ENCODE assay signal across 11 mouse cellular contexts in genomic region chr4:119453533-119453932, GRCm38 (mm10). TPM values are rescaled to one million over a fixed set of nuclear protein-coding genes. Genes with fewer than 3 reads are reported as not detected.
DNase-seq lines count a peak whose midpoint lies in the region; ATAC-seq and TF ChIP-seq lines count a peak whose summit lies in the region.
"Had no signal": no experiment of that assay in that cellular context is flagged by ENCODE, and none has a peak within 500 bp of the region (broad histone marks: within the 10 kb centered on the region; RNA-seq: fewer than 3 reads in every experiment).

No protein-coding gene starts in this region.

- H3K4me2 ChIP-seq in lung, embryonic 14.5 days = no peak overlapping the region
- H3K4me2 ChIP-seq in embryonic facial prominence, embryonic 11.5 days (ENCODE audit: low read depth, low read length) = no peak overlapping the region
- no peak overlapping the region for H3K4me2 ChIP-seq in hindbrain, embryonic 16.5 days (ENCODE audit: low read length)
- no peak overlapping the region for H3K4me2 ChIP-seq in neural tube, embryonic 15.5 days
- H3K4me2 ChIP-seq: embryonic facial prominence, embryonic 13.5 days; liver, embryonic 15.5 days had no signal

- no peaks in the 10 kb centered on the region for H3K36me3 ChIP-seq in lung, embryonic 14.5 days (ENCODE audit: insufficient read depth)
- no peaks in the 10 kb centered on the region for H3K36me3 ChIP-seq in embryonic facial prominence, embryonic 11.5 days (replicated peaks; ENCODE audit: control insufficient read depth, insufficient read depth, low read depth, low read length)
- H3K36me3 ChIP-seq in hindbrain, embryonic 16.5 days (ENCODE audit: control insufficient read depth, insufficient read depth, low read length) = no peaks in the 10 kb centered on the region
- H3K36me3 ChIP-seq in neural tube, embryonic 15.5 days = no peaks in the 10 kb centered on the region
- H3K36me3 ChIP-seq: embryonic facial prominence, embryonic 13.5 days; liver, embryonic 15.5 days had no signal

- no peak overlapping the region for H3K9ac ChIP-seq in lung, embryonic 14.5 days
- no peak overlapping the region for H3K9ac ChIP-seq in embryonic facial prominence, embryonic 11.5 days (replicated peaks; ENCODE audit: low read length)
- peak overlapping the region; percentile 31; the same call in 1 of the 2 replicates for H3K9ac ChIP-seq in hindbrain, embryonic 16.5 days (ENCODE audit: low read depth, low read length)
- H3K9ac ChIP-seq in neural tube, embryonic 15.5 days (replicated peaks) = no peak overlapping the region
- H3K9ac ChIP-seq: embryonic facial prominence, embryonic 13.5 days; liver, embryonic 15.5 days had no signal

- DNase-seq in lung, embryonic 14.5 days = peak; percentile 58
- DNase-seq in lung, postnatal 36 days = no peak
- DNase-seq in embryonic facial prominence, embryonic 11.5 days (ENCODE audit: low spot score) = no peak
- DNase-seq in left cerebral cortex, postnatal 25 days (ENCODE audit: low spot score in 2 of 2) = no peak
- no peak for DNase-seq in cerebellum, adult 9-11 months
- no peak for DNase-seq in kidney, adult 8-10 months
- DNase-seq: thymus, adult 18-20 months had no signal

- peak; percentile 81 for ATAC-seq in lung, embryonic 14.5 days (ENCODE audit: insufficient read depth)
- 0 out of 2 replicates have a peak, but pooled peaks have one; percentile 48 for ATAC-seq in embryonic facial prominence, embryonic 11.5 days (replicated peaks; ENCODE audit: insufficient number of reproducible peaks, low FRiP score, low TSS enrichment, low read depth)
- peak; percentile 70 for ATAC-seq in hindbrain, embryonic 16.5 days
- peak; percentile 71 for ATAC-seq in neural tube, embryonic 15.5 days (ENCODE audit: low FRiP score)

- no peak overlapping the region for H3K27ac ChIP-seq in lung, embryonic 14.5 days (ENCODE audit: low read depth)
- no peak overlapping the region for H3K27ac ChIP-seq in embryonic facial prominence, embryonic 11.5 days (replicated peaks; ENCODE audit: low read depth, low read length)
- no peak overlapping the region for H3K27ac ChIP-seq in hindbrain, embryonic 16.5 days (ENCODE audit: low read depth, low read length)
- H3K27ac ChIP-seq in neural tube, embryonic 15.5 days (replicated peaks) = 0 out of 2 replicates have a peak overlapping the region, but pooled peaks have one; percentile 23
- H3K27ac ChIP-seq: embryonic facial prominence, embryonic 13.5 days; liver, embryonic 15.5 days had no signal

- no peaks in the 10 kb centered on the region for H3K27me3 ChIP-seq in lung, embryonic 14.5 days (ENCODE audit: insufficient read depth, low read length)
- H3K27me3 ChIP-seq in embryonic facial prominence, embryonic 11.5 days (ENCODE audit: control insufficient read depth, insufficient read depth, low read length) = no peaks in the 10 kb centered on the region
- H3K27me3 ChIP-seq in hindbrain, embryonic 16.5 days (replicated peaks; ENCODE audit: control insufficient read depth, insufficient read depth, low read length) = no peaks in the 10 kb centered on the region
- H3K27me3 ChIP-seq in neural tube, embryonic 15.5 days (replicated peaks) = no peaks in the 10 kb centered on the region
- H3K27me3 ChIP-seq: embryonic facial prominence, embryonic 13.5 days; liver, embryonic 15.5 days had no signal

- H3K4me3 ChIP-seq in lung, embryonic 14.5 days (ENCODE audit: low read depth, low read length) = no peak overlapping the region
- no peak overlapping the region for H3K4me3 ChIP-seq in embryonic facial prominence, embryonic 11.5 days (ENCODE audit: low read depth, low read length)
- no peak overlapping the region for H3K4me3 ChIP-seq in hindbrain, embryonic 16.5 days (ENCODE audit: low read length)
- no peak overlapping the region for H3K4me3 ChIP-seq in neural tube, embryonic 15.5 days (replicated peaks)
- H3K4me3 ChIP-seq: embryonic facial prominence, embryonic 13.5 days; liver, embryonic 15.5 days had no signal

- intact Hi-C loops in left cerebral cortex, postnatal 25 days (cut with DNase I) = no loop called here

- no peak for TF ChIP-seq CTCF in lung, embryonic 14.5 days (IDR thresholded peaks at IDR 0.05; ENCODE audit: low read depth)

- H3K9me3 ChIP-seq in lung, embryonic 14.5 days (ENCODE audit: low read depth, low read length) = no peaks in the 10 kb centered on the region
- no peaks in the 10 kb centered on the region for H3K9me3 ChIP-seq in embryonic facial prominence, embryonic 11.5 days (replicated peaks; ENCODE audit: control insufficient read depth, low read length)
- no peaks in the 10 kb centered on the region for H3K9me3 ChIP-seq in hindbrain, embryonic 16.5 days (ENCODE audit: control insufficient read depth, low read length)
- no peaks in the 10 kb centered on the region for H3K9me3 ChIP-seq in neural tube, embryonic 15.5 days (replicated peaks)
- H3K9me3 ChIP-seq: embryonic facial prominence, embryonic 13.5 days; liver, embryonic 15.5 days had no signal

- H3K4me1 ChIP-seq in lung, embryonic 14.5 days (ENCODE audit: insufficient read depth) = 0 out of 2 replicates have a peak, but pooled peaks cover 3% of the 10 kb centered on the region
- H3K4me1 ChIP-seq in embryonic facial prominence, embryonic 11.5 days (ENCODE audit: control insufficient read depth, insufficient read depth, low read length) = no peaks in the 10 kb centered on the region
- peaks cover 6% of the 10 kb centered on the region for H3K4me1 ChIP-seq in hindbrain, embryonic 16.5 days (ENCODE audit: control insufficient read depth, insufficient read depth, low read depth, low read length)
- peaks cover 8% of the 10 kb centered on the region for H3K4me1 ChIP-seq in neural tube, embryonic 15.5 days
- H3K4me1 ChIP-seq: liver, embryonic 15.5 days had no signal

- 10% methylated on average over 6 of the region's 6 CpGs for WGBS in lung, embryonic 14.5 days
- 13% methylated on average over 6 of the region's 6 CpGs for WGBS in embryonic facial prominence, embryonic 11.5 days
- WGBS in hindbrain, embryonic 16.5 days = 12% methylated on average over 6 of the region's 6 CpGs
- 13% methylated on average over 6 of the region's 6 CpGs for WGBS in neural tube, embryonic 15.5 days

RNA-seq across cellular contexts. Expression of gene Zmynd12, which starts 30.9 kb away (rescaled TPM):
- 0.16 and 0.20 TPM in 2 replicates for polyA plus RNA-seq in lung, embryonic 14.5 days (2014; fragmentation: Nextera tagmentation; extraction: Ambion mirVana)
- not detected in 2 replicates for polyA plus RNA-seq in embryonic facial prominence, embryonic 11.5 days (2014; fragmentation: Nextera tagmentation; extraction: Ambion mirVana)
- 0.63 and 0.89 TPM in 2 replicates for polyA plus RNA-seq in hindbrain, embryonic 16.5 days (2015; fragmentation: Nextera tagmentation; extraction: Ambion mirVana)
- 0.44 and 0.46 TPM in 2 replicates for polyA plus RNA-seq in neural tube, embryonic 15.5 days (2015; fragmentation: Nextera tagmentation; extraction: Ambion mirVana)
- under 1 TPM in 1 of 2 experiments, not detected in 1; 0.25 TPM for total RNA-seq in left cerebral cortex, postnatal 25 days (2021)
- polyA plus RNA-seq: embryonic facial prominence, embryonic 13.5 days had no signal

RNA-seq across cellular contexts. Expression of gene Ppcs, which starts 31.3 kb away (rescaled TPM):
- polyA plus RNA-seq in lung, embryonic 14.5 days (2014; fragmentation: Nextera tagmentation; extraction: Ambion mirVana) = 34.7 and 38.3 TPM in 2 replicates
- 32.5 and 34.3 TPM in 2 replicates for polyA plus RNA-seq in embryonic facial prominence, embryonic 11.5 days (2014; fragmentation: Nextera tagmentation; extraction: Ambion mirVana)
- 22.2 and 27.3 TPM in 2 replicates for polyA plus RNA-seq in hindbrain, embryonic 16.5 days (2015; fragmentation: Nextera tagmentation; extraction: Ambion mirVana)
- polyA plus RNA-seq in neural tube, embryonic 15.5 days (2015; fragmentation: Nextera tagmentation; extraction: Ambion mirVana) = 21.8 and 28.5 TPM in 2 replicates
- total RNA-seq in left cerebral cortex, postnatal 25 days (2021) = 1 to 10 TPM; 4.7 to 5.2 TPM

RNA-seq across cellular contexts. Expression of gene Ccdc30, which starts 38.2 kb away (rescaled TPM):
- 2.5 and 3.8 TPM in 2 replicates for polyA plus RNA-seq in lung, embryonic 14.5 days (2014; fragmentation: Nextera tagmentation; extraction: Ambion mirVana)
- 6.7 and 7.7 TPM in 2 replicates for polyA plus RNA-seq in embryonic facial prominence, embryonic 11.5 days (2014; fragmentation: Nextera tagmentation; extraction: Ambion mirVana)
- 18.8 and 20.0 TPM in 2 replicates for polyA plus RNA-seq in hindbrain, embryonic 16.5 days (2015; fragmentation: Nextera tagmentation; extraction: Ambion mirVana)
- 20.2 and 22.0 TPM in 2 replicates for polyA plus RNA-seq in neural tube, embryonic 15.5 days (2015; fragmentation: Nextera tagmentation; extraction: Ambion mirVana)
- total RNA-seq in left cerebral cortex, postnatal 25 days (2021) = 10 to 100 TPM; 16.3 to 16.9 TPM

RNA-seq across cellular contexts. Expression of gene Rimkla, which starts 38.9 kb away (rescaled TPM):
- polyA plus RNA-seq in lung, embryonic 14.5 days (2014; fragmentation: Nextera tagmentation; extraction: Ambion mirVana) = 1.3 and 1.5 TPM in 2 replicates
- polyA plus RNA-seq in embryonic facial prominence, embryonic 11.5 days (2014; fragmentation: Nextera tagmentation; extraction: Ambion mirVana) = 2.2 and 2.7 TPM in 2 replicates
- 28.2 and 30.3 TPM in 2 replicates for polyA plus RNA-seq in hindbrain, embryonic 16.5 days (2015; fragmentation: Nextera tagmentation; extraction: Ambion mirVana)
- 26.6 and 29.9 TPM in 2 replicates for polyA plus RNA-seq in neural tube, embryonic 15.5 days (2015; fragmentation: Nextera tagmentation; extraction: Ambion mirVana)
- total RNA-seq in left cerebral cortex, postnatal 25 days (2021) = 10 to 100 TPM in 1 of 2 experiments, 1 to 10 TPM in 1; 7.6 to 12.4 TPM
- polyA plus RNA-seq: liver, embryonic 15.5 days had no signal
